Mouse (Mus musculus) macrophage (primary cell): Measurements from ENCODE around the gene S100a16. TPM values are rescaled to one million over a fixed set of nuclear protein-coding genes. Genes with fewer than 3 reads are reported as not detected.

Source experiments
- H3K27ac ChIP-seq: fragments of 350-480 bp; formaldehyde crosslinking; 2 replicates; pipeline ENCODE4 v1.9.0; 2021
- H3K36me3 ChIP-seq: fragments of 350-480 bp; formaldehyde crosslinking; 2 replicates; pipeline ENCODE4 v1.9.0; 2021; ENCODE audit errors: inconsistent target
- H3K4me3 ChIP-seq: fragments of 350-480 bp; formaldehyde crosslinking; 2 replicates; pipeline ENCODE4 v1.9.0; 2021; ENCODE audit errors: inconsistent target
- H3K79me2 ChIP-seq: fragments of 350-480 bp; formaldehyde crosslinking; 2 replicates; pipeline ENCODE4 v1.9.0; 2021; ENCODE audit errors: inconsistent target
- WGBS: methylation state at CpG from one replicate; pipeline ENCODE4 v1.1.7; 2026; ENCODE audit warnings: inconsistent platforms; ENCODE audit not compliant: missing documents; 5-methylcytosine and 5-hydroxymethylcytosine counted together
- polyA plus RNA-seq: library from polyadenylated mRNA; stranded (reverse); fragments of 250-400 nt; gene quantifications from 3 replicates; pipeline ENCODE4 v1.2.4, GENCODE M21; 2018; ENCODE audit warnings: inconsistent platforms

Gene S100a16
- polyA plus RNA-seq, 1 experiment from 2014 or later: not detected

DNA sequence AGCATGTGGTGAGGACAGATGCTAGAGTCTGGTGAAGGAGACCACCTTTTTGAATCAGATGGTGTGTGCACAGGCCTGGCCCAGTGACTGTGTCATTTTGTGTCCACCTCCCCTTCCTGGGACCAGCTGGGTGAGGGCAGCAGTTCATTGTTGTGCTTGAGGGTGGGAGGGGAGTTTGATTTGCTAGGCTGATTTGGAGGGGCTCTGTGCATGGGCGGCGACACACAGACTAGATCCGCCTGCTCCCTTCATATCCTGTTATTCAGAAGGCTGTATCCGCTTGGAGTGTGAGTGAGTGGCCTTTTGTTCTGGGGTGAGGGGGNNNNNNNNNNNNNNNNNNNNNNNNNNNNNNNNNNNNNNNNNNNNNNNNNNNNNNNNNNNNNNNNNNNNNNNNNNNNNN lies 3.9 kb downstream of the S100a16 start:
- H3K27ac ChIP-seq: no peak overlapping the region
- H3K4me3 ChIP-seq: no peak overlapping the region
- no peaks in the 10 kb centered on the region for H3K79me2 ChIP-seq
- WGBS: 97% methylated on average over 4 of the region's 4 CpGs
- H3K36me3 ChIP-seq: no peaks in the 10 kb centered on the region

DNA sequence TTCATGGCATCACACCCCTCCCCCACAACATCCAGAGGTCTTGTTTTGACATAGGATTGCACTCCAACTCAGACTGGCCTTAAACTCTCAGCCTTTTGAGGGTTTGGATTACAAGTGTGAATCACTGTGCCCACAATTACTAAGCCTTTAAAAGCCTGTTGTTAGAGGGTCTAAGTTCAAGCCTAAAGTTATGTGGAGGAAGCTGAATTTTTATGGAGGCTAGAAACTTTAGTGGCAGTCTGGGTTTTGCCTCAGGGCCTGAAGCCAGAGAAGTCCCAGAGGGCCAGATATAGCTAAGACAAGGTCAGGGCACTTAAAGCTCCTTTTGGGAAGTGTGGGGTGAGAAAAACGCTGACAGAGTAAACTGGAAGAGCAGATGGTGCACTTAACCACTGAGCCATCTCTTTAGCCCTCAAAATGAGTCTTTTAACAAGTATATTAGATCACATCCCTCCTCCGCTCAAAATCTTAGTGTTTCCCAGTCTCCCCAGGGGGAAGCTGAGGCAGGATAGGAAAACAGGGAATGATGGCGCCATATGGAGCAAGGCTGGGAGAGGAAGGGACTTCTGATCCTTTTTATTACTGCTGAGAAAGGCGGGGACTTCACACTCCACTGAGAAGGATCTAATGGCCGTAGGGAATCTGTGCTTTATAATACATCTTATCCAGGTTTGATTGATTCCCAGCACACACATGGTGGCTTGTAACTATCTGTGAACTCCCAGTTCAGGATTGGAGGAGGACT lies 12.8 kb downstream of the S100a16 start:
- Histone ChIP-seq H3K36me3 (no peaks in the 10 kb centered on the region), H3K27ac (no peak overlapping the region), H3K79me2 (no peaks in the 10 kb centered on the region), H3K4me3 (no peak overlapping the region)
- 85% methylated on average over 5 of the region's 5 CpGs for WGBS

DNA sequence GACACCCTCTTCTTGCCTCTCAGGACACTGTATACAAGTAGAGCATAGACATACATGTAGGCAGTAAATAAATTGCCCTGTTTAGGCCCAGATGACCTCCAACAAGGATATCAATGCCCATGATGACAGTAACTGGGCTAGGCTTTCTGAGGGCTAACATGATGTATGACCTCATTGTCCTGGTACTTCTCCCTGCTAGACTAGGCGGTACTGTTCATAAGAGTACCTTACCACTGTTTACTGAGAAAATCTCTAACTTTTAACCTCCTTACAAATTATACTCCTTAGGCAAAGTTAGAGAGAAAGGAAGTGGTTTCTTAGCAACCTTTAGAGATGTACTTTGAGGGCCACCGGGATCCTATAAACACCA lies 13.4 kb downstream of the S100a16 start:
- Histone ChIP-seq H3K36me3 (no peaks in the 10 kb centered on the region), H3K79me2 (no peaks in the 10 kb centered on the region), H3K27ac (no peak overlapping the region), H3K4me3 (no peak overlapping the region)
- 100% methylated on average over 2 of the region's 2 CpGs for WGBS

GRCm38 (mm10) chr3:90552231-90552630 lies 15.2 kb downstream of the S100a16 start:
- Histone ChIP-seq H3K4me3 (no peak overlapping the region), H3K36me3 (no peaks in the 10 kb centered on the region), H3K79me2 (no peaks in the 10 kb centered on the region), H3K27ac (no peak overlapping the region)
- WGBS: 86% methylated on average over 2 of the region's 2 CpGs

- Histone ChIP-seq H3K4me3 (no peak overlapping the region), H3K36me3 (no peaks in the 10 kb centered on the region), H3K79me2 (no peaks in the 10 kb centered on the region), H3K27ac (no peak overlapping the region)
- WGBS: 80% methylated on average over 5 of the region's 5 CpGs
Measured at GRCm38 (mm10) chr3:90555954-90556353, 18.9 kb downstream of the S100a16 start.

DNA sequence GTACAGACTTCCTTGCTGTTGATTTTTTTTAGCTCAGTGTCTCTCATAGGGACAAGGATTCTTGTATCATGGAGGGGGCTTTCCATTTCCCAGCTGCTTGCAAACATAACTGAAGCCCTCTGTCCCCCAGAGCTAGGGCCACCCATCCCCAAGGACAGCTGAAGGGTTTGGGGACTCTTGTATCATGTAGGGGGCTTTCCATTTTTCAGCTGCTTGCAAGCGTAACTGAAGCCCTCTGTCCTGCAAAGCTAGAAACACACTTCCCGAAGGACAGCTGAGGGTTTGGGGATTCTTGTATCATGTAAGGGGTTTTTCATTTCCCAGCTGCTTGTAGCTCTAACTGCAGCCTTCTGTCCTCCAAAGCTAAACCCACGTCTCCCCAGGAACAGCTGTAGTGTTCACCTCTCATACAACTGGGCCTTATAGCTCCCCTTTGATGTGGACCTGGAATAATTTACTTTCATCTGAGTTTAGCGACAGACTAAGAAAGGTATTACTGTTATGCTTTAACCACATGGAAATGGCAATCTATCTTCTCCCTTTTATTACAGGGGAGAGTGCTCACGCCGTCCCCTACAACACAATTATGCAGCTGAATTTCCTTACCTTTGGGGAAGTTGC lies 23.1 kb downstream of the S100a16 start, which contains the start of gene S100a3:
Gene S100a3, plus strand, starts transcription at position 571 of the 621 bp plus-strand sequence.
- WGBS: 88% methylated on average over 6 of the region's 6 CpGs
- Histone ChIP-seq H3K36me3 (no peaks in the 10 kb centered on the region), H3K27ac (no peak within 1 kb of the TSS), H3K79me2 (no peaks in the 10 kb centered on the region), H3K4me3 (no peak within 1 kb of the TSS)

GRCm38 (mm10) chr3:90574691-90575090 lies 37.6 kb downstream of the S100a16 start:
- H3K36me3 ChIP-seq: no peaks in the 10 kb centered on the region
- 53% methylated on average over 5 of the region's 5 CpGs for WGBS
- no peaks in the 10 kb centered on the region for H3K79me2 ChIP-seq
- H3K4me3 ChIP-seq: no peak overlapping the region
- no peak overlapping the region for H3K27ac ChIP-seq

- H3K4me3 ChIP-seq: no peak overlapping the region
- H3K36me3 ChIP-seq: no peaks in the 10 kb centered on the region
- H3K27ac ChIP-seq: no peak overlapping the region
- H3K79me2 ChIP-seq: no peaks in the 10 kb centered on the region
- WGBS: 87% methylated on average over 3 of the region's 3 CpGs
Measured at GRCm38 (mm10) chr3:90575320-90575719, 38.3 kb downstream of the S100a16 start.

GRCm38 (mm10) chr3:90576351-90577001 lies 39.4 kb downstream of the S100a16 start:
- Histone ChIP-seq H3K27ac (no peak overlapping the region), H3K79me2 (no peaks in the 10 kb centered on the region), H3K36me3 (no peaks in the 10 kb centered on the region), H3K4me3 (no peak overlapping the region)
- 88% methylated on average over 9 of the region's 10 CpGs for WGBS

DNA sequence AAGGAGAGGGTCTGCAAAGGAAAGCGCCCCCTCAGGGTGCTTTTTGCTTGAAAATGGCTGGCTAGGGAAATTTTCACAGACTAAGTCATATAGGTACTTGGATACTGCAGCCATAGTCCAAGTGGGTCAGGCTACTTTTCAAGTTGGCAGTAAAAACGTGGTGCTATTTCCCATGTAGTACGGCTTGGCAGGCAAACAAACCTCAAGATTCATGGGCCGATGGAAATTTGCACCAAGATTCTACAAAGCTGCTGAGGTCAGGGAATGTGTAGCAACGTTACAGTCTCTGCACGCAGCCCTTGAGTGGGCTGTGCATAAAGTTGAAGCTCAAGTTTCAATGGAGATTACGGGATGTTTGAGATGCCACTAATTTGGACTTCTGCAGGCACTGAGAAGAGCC lies 42.4 kb downstream of the S100a16 start:
- Histone ChIP-seq H3K27ac (no peak overlapping the region), H3K4me3 (no peak overlapping the region), H3K79me2 (no peaks in the 10 kb centered on the region), H3K36me3 (no peaks in the 10 kb centered on the region)
- WGBS: 92% methylated on average over 7 of the region's 7 CpGs

- H3K36me3 ChIP-seq: no peaks in the 10 kb centered on the region
- no peak overlapping the region for H3K27ac ChIP-seq
- no peak overlapping the region for H3K4me3 ChIP-seq
- H3K79me2 ChIP-seq: no peaks in the 10 kb centered on the region
- WGBS: 92% methylated on average over 5 of the region's 5 CpGs
Measured at GRCm38 (mm10) chr3:90581141-90581540, 44.1 kb downstream of the S100a16 start.

- Histone ChIP-seq H3K36me3 (no peaks in the 10 kb centered on the region), H3K27ac (no peak overlapping the region), H3K4me3 (no peak overlapping the region), H3K79me2 (no peaks in the 10 kb centered on the region)
- 94% methylated on average over 1 of the region's 1 CpGs for WGBS
Measured at GRCm38 (mm10) chr3:90582156-90582555, 45.1 kb downstream of the S100a16 start.

- WGBS: 96% methylated on average over 4 of the region's 4 CpGs
- H3K4me3 ChIP-seq: no peak overlapping the region
- H3K36me3 ChIP-seq: no peaks in the 10 kb centered on the region
- no peaks in the 10 kb centered on the region for H3K79me2 ChIP-seq
- no peak overlapping the region for H3K27ac ChIP-seq
Measured at GRCm38 (mm10) chr3:90582556-90582955, 45.5 kb downstream of the S100a16 start.

DNA sequence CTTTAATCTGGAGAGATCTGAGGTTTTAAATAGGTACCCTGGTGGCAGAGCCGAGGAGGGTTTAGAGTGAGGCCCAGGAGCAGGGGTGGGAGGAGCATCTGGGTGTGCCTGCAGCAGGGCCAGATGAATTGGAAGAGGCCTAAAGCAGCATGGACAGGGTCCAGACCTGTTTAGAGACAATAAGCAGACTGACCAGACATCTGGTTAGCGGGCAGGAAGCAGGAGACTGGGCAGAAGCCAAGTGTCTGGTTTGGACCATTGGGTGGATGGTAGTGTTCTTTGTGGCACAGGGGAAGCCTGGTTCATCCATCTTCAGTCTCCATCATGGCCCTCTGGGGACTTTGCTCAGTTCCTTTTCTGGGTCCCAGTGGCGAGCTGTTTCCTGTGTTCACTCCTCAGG lies 46.8 kb downstream of the S100a16 start:
- Histone ChIP-seq H3K79me2 (no peaks in the 10 kb centered on the region), H3K27ac (no peak overlapping the region), H3K36me3 (no peaks in the 10 kb centered on the region), H3K4me3 (no peak overlapping the region)
- WGBS: 61% methylated on average over 3 of the region's 3 CpGs

DNA sequence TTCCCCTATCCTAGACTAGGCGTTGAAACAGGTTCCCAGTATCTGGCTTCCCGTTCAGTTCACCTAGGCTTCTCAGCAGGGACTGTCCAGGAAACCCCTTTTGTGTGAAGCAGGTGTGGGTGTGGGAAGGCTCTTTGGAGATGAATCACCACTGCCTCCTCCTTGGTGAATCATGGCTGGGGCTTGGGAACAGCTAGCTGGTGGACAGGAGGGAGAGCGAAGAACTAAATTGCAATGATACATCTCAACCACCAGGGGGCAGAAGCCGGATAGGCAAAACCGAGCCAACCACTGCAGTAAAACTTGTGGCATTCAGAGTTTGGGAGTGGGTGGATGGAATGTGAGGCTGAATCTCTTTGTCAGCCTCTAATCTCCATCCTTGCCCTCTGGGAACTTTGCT lies 48.5 kb downstream of the S100a16 start:
- no peaks in the 10 kb centered on the region for H3K79me2 ChIP-seq
- H3K36me3 ChIP-seq: no peaks in the 10 kb centered on the region
- H3K27ac ChIP-seq: no peak overlapping the region
- no peak overlapping the region for H3K4me3 ChIP-seq
- 19% methylated on average over 5 of the region's 5 CpGs for whole genome bisulfite sequencing
